Comparison of ENCODE assay signal across 18 mouse cellular contexts in genomic region chr4:129081939-129082338, GRCm38 (mm10). TPM values are rescaled to one million over a fixed set of nuclear protein-coding genes. Genes with fewer than 3 reads are reported as not detected.
DNase-seq lines count a peak whose midpoint lies in the region; ATAC-seq and TF ChIP-seq lines count a peak whose summit lies in the region.
"Had no signal": no experiment of that assay in that cellular context is flagged by ENCODE, and none has a peak within 500 bp of the region (broad histone marks: within the 10 kb centered on the region; RNA-seq: fewer than 3 reads in every experiment).

No protein-coding gene starts in this region.

- TF ChIP-seq POLR2A in myocyte (IDR thresholded peaks at IDR 0.05; ENCODE audit: insufficient read length, low read depth), result no peak

- no peak overlapping the region for H3K9ac ChIP-seq in intestine, embryonic 16.5 days (ENCODE audit: low read depth, low read length)
- no peak overlapping the region for H3K9ac ChIP-seq in intestine, embryonic 15.5 days
- no peak overlapping the region for H3K9ac ChIP-seq in neural tube, embryonic 14.5 days (replicated peaks; ENCODE audit: low read depth, low read length)
- H3K9ac ChIP-seq: forebrain, embryonic 13.5 days; heart, embryonic 12.5 days; limb, embryonic 12.5 days had no signal

- H3K36me3 ChIP-seq in intestine, embryonic 16.5 days (ENCODE audit: control insufficient read depth, insufficient read depth, low read length), result peaks cover 16% of the 10 kb centered on the region
- H3K36me3 ChIP-seq in intestine, embryonic 15.5 days, result peaks cover 25% of the 10 kb centered on the region
- H3K36me3 ChIP-seq in neural tube, embryonic 14.5 days (ENCODE audit: control insufficient read depth, insufficient read depth, low read length), result peaks cover 34% of the 10 kb centered on the region
- H3K36me3 ChIP-seq in myocyte (ENCODE audit: control insufficient read depth, insufficient read depth), result peaks cover 38% of the 10 kb centered on the region

- WGBS in intestine, embryonic 16.5 days, result 73% methylated on average over 3 of the region's 3 CpGs
- 81% methylated on average over 3 of the region's 3 CpGs for WGBS in intestine, embryonic 15.5 days
- WGBS in neural tube, embryonic 14.5 days, result 73% methylated on average over 3 of the region's 3 CpGs

- no peak overlapping the region for H3K27ac ChIP-seq in intestine, embryonic 16.5 days (ENCODE audit: low read length)
- no peak overlapping the region for H3K27ac ChIP-seq in intestine, embryonic 15.5 days
- peak overlapping the region; percentile 48 for H3K27ac ChIP-seq in neural tube, embryonic 14.5 days (ENCODE audit: low read depth, low read length)
- H3K27ac ChIP-seq: forebrain, embryonic 13.5 days; limb, embryonic 12.5 days; neural tube, embryonic 12.5 days had no signal

- no peak overlapping the region for H3K4me2 ChIP-seq in intestine, embryonic 16.5 days (ENCODE audit: low read depth, low read length)
- H3K4me2 ChIP-seq in intestine, embryonic 15.5 days (replicated peaks), result no peak overlapping the region
- H3K4me2 ChIP-seq in neural tube, embryonic 14.5 days (ENCODE audit: low read depth, low read length), result no peak overlapping the region
- peak overlapping the region; percentile 3 for H3K4me2 ChIP-seq in myocyte (ENCODE audit: low read depth)
- H3K4me2 ChIP-seq: forebrain, embryonic 13.5 days; heart, embryonic 12.5 days; limb, embryonic 12.5 days; neural tube, embryonic 12.5 days had no signal

- H3K4me1 ChIP-seq in intestine, embryonic 16.5 days (ENCODE audit: control insufficient read depth, insufficient read depth, low read length), result no peaks in the 10 kb centered on the region
- no peaks in the 10 kb centered on the region for H3K4me1 ChIP-seq in intestine, embryonic 15.5 days (replicated peaks)
- H3K4me1 ChIP-seq in neural tube, embryonic 14.5 days (ENCODE audit: control insufficient read depth, insufficient read depth, low read length), result no peaks in the 10 kb centered on the region
- H3K4me1 ChIP-seq: forebrain, embryonic 13.5 days; heart, embryonic 12.5 days; limb, embryonic 12.5 days had no signal

- H3K4me3 ChIP-seq in intestine, embryonic 16.5 days (ENCODE audit: low read length), result no peak overlapping the region
- no peak overlapping the region for H3K4me3 ChIP-seq in intestine, embryonic 15.5 days (replicated peaks)
- no peak overlapping the region for H3K4me3 ChIP-seq in neural tube, embryonic 14.5 days (ENCODE audit: low read depth, low read length)
- no peak overlapping the region for H3K4me3 ChIP-seq in myocyte
- H3K4me3 ChIP-seq: forebrain, embryonic 13.5 days; heart, embryonic 12.5 days; limb, embryonic 12.5 days; neural tube, embryonic 12.5 days had no signal

- H3K27me3 ChIP-seq in intestine, embryonic 16.5 days (replicated peaks; ENCODE audit: control insufficient read depth, insufficient read depth, low read length), result no peaks in the 10 kb centered on the region
- H3K27me3 ChIP-seq in intestine, embryonic 15.5 days (replicated peaks), result no peaks in the 10 kb centered on the region
- no peaks in the 10 kb centered on the region for H3K27me3 ChIP-seq in neural tube, embryonic 14.5 days (ENCODE audit: control insufficient read depth, insufficient read depth, low read length)
- H3K27me3 ChIP-seq in myocyte (ENCODE audit: control insufficient read depth, insufficient read depth, insufficient read length), result no peaks in the 10 kb centered on the region
- H3K27me3 ChIP-seq: forebrain, embryonic 13.5 days; limb, embryonic 12.5 days; neural tube, embryonic 12.5 days had no signal

- H3K79me2 ChIP-seq in myocyte (ENCODE audit: control insufficient read depth, insufficient read depth), result no peaks in the 10 kb centered on the region

- H3ac ChIP-seq in myocyte (ENCODE audit: control insufficient read depth, insufficient read length), result no peak overlapping the region

- H3K9me3 ChIP-seq in intestine, embryonic 16.5 days (ENCODE audit: control insufficient read depth, low read length), result no peaks in the 10 kb centered on the region
- H3K9me3 ChIP-seq in intestine, embryonic 15.5 days, result no peaks in the 10 kb centered on the region
- no peaks in the 10 kb centered on the region for H3K9me3 ChIP-seq in neural tube, embryonic 14.5 days (ENCODE audit: control insufficient read depth, low read length)
- H3K9me3 ChIP-seq: forebrain, embryonic 13.5 days; limb, embryonic 12.5 days; neural tube, embryonic 12.5 days had no signal

- peak; percentile 30; the same call in 1 of the 2 replicates for ATAC-seq in intestine, embryonic 16.5 days
- no peak for ATAC-seq in intestine, embryonic 15.5 days
- no peak for ATAC-seq in neural tube, embryonic 14.5 days (ENCODE audit: low read depth)

- no peak for DNase-seq in neural tube, embryonic 10.5 days (ENCODE audit: extremely low spot score, low spot score)
- no peak for DNase-seq in urinary bladder, adult 18-20 months (ENCODE audit: low spot score in 2 of 2)
- DNase-seq in kidney, postnatal 4 days, result no peak
- DNase-seq: adrenal gland, postnatal 36 days; embryo, embryonic 11 days; gastrocnemius, postnatal 25 days; heart, postnatal 36 days; thymus, adult 18-20 months had no signal

TF ChIP-seq in myocyte, 11 proteins besides CTCF, POLR2A, EP300 and RAD21:
- TF ChIP-seq MAX (IDR thresholded peaks at IDR 0.05; ENCODE audit: low read depth), result no peak
- TF ChIP-seq TCF12 (IDR thresholded peaks at IDR 0.05; ENCODE audit: insufficient read depth, poor library complexity, severe bottlenecking), result no peak
- no peak for TF ChIP-seq USF1 (IDR thresholded peaks at IDR 0.05; ENCODE audit: low read depth)
- TF ChIP-seq TCF3 (IDR thresholded peaks at IDR 0.05; ENCODE audit: insufficient read length, low read depth), result no peak
- no peak for TF ChIP-seq MYOG (IDR thresholded peaks at IDR 0.05; ENCODE audit: control insufficient read depth in 1 of 3, insufficient read depth in 1 of 3, insufficient read length in 2 of 3, low read depth in 2 of 3)
- TF ChIP-seq REST (IDR thresholded peaks at IDR 0.05; ENCODE audit: insufficient read depth, insufficient read length), result no peak
- TF ChIP-seq SRF (IDR thresholded peaks at IDR 0.05; ENCODE audit: control insufficient read depth, insufficient read length, low read depth), result no peak
- TF ChIP-seq POLR2AphosphoS2 (IDR thresholded peaks at IDR 0.05; ENCODE audit: insufficient read length, low read depth), result no peak
- no peak for TF ChIP-seq CEBPB (IDR thresholded peaks at IDR 0.05; ENCODE audit: insufficient read depth, poor library complexity, severe bottlenecking)
- no peak for TF ChIP-seq MYOD1 (IDR thresholded peaks at IDR 0.05; ENCODE audit: control insufficient read depth in 1 of 3, insufficient read length in 2 of 3, low read depth in 2 of 3)
- no peak for TF ChIP-seq E2F4 (IDR thresholded peaks at IDR 0.05; ENCODE audit: insufficient read depth)

RNA-seq across cellular contexts. Expression of gene Tmem54, which starts 23.4 kb away (rescaled TPM):
- 159 and 167 TPM in 2 replicates for polyA plus RNA-seq in intestine, embryonic 16.5 days (2015; fragmentation: Nextera tagmentation; extraction: Ambion mirVana)
- 90.0 and 106 TPM in 2 replicates for polyA plus RNA-seq in intestine, embryonic 15.5 days (2015; fragmentation: Nextera tagmentation; extraction: Ambion mirVana)
- 0.32 TPM in 1 of 2 replicates, not detected in the other for polyA plus RNA-seq in neural tube, embryonic 14.5 days (2014; fragmentation: Nextera tagmentation; extraction: Ambion mirVana)
- polyA plus RNA-seq in myocyte (2012; fragmentation: generic; extraction: Trizol), result 0.41 TPM
- polyA plus RNA-seq: forebrain, embryonic 13.5 days; midbrain, postnatal 0 days had no signal

RNA-seq across cellular contexts. Expression of gene Rnf19b, which starts 23.9 kb away (rescaled TPM):
- 5.6 and 7.0 TPM in 2 replicates for polyA plus RNA-seq in intestine, embryonic 16.5 days (2015; fragmentation: Nextera tagmentation; extraction: Ambion mirVana)
- 6.7 and 7.0 TPM in 2 replicates for polyA plus RNA-seq in intestine, embryonic 15.5 days (2015; fragmentation: Nextera tagmentation; extraction: Ambion mirVana)
- 36.3 and 37.3 TPM in 2 replicates for polyA plus RNA-seq in neural tube, embryonic 14.5 days (2014; fragmentation: Nextera tagmentation; extraction: Ambion mirVana)
- polyA plus RNA-seq in myocyte (2012; fragmentation: generic; extraction: Trizol), result 49.3 TPM

RNA-seq across cellular contexts. Expression of gene Hpca, which starts 39.9 kb away (rescaled TPM):
- 4.0 and 4.5 TPM in 2 replicates for polyA plus RNA-seq in intestine, embryonic 16.5 days (2015; fragmentation: Nextera tagmentation; extraction: Ambion mirVana)
- polyA plus RNA-seq in intestine, embryonic 15.5 days (2015; fragmentation: Nextera tagmentation; extraction: Ambion mirVana), result 4.1 and 5.2 TPM in 2 replicates
- 41.5 and 56.4 TPM in 2 replicates for polyA plus RNA-seq in neural tube, embryonic 14.5 days (2014; fragmentation: Nextera tagmentation; extraction: Ambion mirVana)
- 0.12 TPM for polyA plus RNA-seq in myocyte (2012; fragmentation: generic; extraction: Trizol)
- polyA plus RNA-seq: lung, adult 2 months had no signal

RNA-seq across cellular contexts. Expression of gene Fndc5, which starts 54.9 kb away (rescaled TPM):
- 1.5 and 2.2 TPM in 2 replicates for polyA plus RNA-seq in intestine, embryonic 16.5 days (2015; fragmentation: Nextera tagmentation; extraction: Ambion mirVana)
- 2.7 and 2.9 TPM in 2 replicates for polyA plus RNA-seq in intestine, embryonic 15.5 days (2015; fragmentation: Nextera tagmentation; extraction: Ambion mirVana)
- polyA plus RNA-seq in neural tube, embryonic 14.5 days (2014; fragmentation: Nextera tagmentation; extraction: Ambion mirVana), result 27.4 and 32.4 TPM in 2 replicates
- 41.3 TPM for polyA plus RNA-seq in myocyte (2012; fragmentation: generic; extraction: Trizol)

Comparison
In these comparisons a context has a peak if more than half of its experiments do, and no peak if none do; other contexts are left out.
1. RNA of gene Tmem54, which starts 23.4 kb away (polyA plus RNA-seq): 159 to 167 TPM in intestine, embryonic 16.5 days and 90.0 to 106 TPM in intestine, embryonic 15.5 days; 0.41 TPM in myocyte (single experiment) and 0.32 TPM in neural tube, embryonic 14.5 days; every median in the first group is over 10 times any median in the second.